Mouse (Mus musculus) mesoderm, embryonic 11.5 days (tissue): ENCODE data around the gene Slc10a7.

Source experiments
- DNase-seq: peaks from one replicate; pipeline ENCODE4 v3.0.0-alpha.2; 2012; ENCODE audit warnings: low read depth, low spot score

The Slc10a7 gene

DNA sequence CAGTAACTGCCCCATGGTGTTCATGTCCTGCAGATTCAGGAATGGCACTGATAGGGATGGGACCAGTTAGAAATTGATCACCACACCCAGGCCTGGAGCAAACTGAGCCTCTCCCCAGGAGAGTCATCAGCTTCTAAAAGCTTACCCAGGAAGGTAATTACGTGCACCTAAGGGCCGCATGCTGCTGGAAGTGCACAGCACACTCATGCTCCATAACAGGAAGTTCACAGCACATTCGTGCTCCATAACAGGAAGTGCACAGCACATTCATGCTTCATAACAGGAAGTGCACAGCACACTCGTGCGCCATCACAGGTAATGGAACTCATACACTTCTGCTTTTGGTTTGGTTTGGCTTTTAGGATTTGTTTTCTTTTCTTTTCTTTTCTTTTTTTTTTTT, 114.8 kb downstream of the Slc10a7 start:
- DNase-seq = no peak

- DNase-seq = peak; percentile 71
Measured at GRCm38 (mm10) chr8:78624738-78625442, 115.7 kb downstream of the Slc10a7 start.

GRCm38 (mm10) chr8:78626632-78627031, 117.5 kb downstream of the Slc10a7 start:
- no peak for DNase-seq

GRCm38 (mm10) chr8:78627793-78628192, 118.6 kb downstream of the Slc10a7 start:
- no peak for DNase-seq

DNA sequence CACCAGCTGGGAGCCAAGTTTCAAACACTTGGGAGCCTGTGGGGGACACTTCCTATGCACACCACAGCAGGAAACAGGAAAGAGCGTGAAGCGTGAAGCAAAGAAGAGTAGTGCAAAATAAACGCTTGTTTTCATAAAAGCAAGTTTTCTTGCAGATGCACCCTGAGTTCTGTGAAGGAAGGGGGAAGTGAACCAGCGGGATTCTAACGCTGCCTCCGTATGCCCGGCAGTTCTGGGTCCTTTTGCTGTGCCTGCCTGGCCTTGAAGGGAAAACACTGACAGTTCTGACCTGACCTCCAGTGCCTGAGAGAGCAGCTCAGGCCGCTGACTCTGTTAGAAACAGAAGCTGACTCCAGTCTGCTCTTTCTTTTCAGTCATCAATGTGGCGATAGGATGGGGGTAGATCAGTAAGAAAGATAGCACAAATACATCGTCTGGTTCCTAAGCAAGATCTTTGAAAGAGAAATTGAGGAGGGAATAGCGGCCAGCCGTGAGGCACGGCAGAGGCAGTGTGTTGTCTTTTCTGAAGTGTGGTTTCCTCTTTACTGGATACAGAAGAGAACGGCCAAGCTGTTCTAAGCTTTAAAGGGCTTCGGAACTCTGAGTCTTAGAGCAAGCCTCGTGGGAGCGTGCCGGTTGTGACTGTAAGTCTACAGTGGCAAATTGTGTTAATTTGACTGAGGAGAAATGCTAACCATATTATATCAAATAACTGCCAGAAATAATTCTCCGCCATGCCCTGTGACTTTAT, 121.4 kb downstream of the Slc10a7 start:
- no peak for DNase-seq

DNA sequence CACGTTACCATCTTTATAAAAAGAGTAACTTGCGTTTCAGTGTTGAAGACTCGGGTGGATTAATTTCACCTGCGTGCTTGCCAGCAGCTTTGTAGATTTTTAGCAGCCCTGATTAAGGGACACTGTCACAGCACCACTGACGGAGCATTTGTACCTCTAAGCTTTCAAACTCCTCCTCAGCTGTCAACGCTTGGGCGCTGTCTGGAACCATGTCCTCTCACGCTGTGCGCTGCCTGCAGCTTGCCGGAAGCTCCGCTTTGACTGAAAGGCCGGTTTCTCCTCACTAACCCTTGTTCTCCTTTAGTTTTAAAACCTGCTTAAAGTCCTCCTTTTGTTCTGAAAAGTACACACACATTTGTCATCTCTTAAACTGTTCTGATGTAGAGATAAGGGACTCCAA, 123.9 kb downstream of the Slc10a7 start:
- no peak for DNase-seq

- DNase-seq = no peak
Measured at GRCm38 (mm10) chr8:78634018-78634417, 124.9 kb downstream of the Slc10a7 start.

GRCm38 (mm10) chr8:78634523-78635240, 125.5 kb downstream of the Slc10a7 start:
- no peak for DNase-seq

GRCm38 (mm10) chr8:78635241-78635771, 126.2 kb downstream of the Slc10a7 start:
- DNase-seq = no peak

DNA sequence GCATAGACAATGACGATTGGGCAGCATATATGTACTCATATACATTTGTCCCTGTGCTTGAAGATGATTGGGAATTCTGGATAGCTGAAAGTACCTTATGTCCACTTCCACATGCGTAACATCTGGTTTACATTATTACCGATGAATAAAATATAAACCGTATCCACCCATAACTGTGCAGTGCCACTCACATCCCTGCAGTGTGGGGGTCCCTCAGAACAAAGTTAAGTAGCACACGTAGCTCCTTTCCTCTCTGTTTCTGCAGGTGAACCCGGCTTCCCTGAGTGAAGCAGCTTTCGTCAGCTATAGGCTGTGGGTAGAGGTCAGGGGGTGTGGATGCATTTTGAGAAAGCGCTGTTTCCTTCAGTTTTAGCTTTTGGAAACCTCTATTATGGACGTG, 132.8 kb downstream of the Slc10a7 start:
- no peak for DNase-seq

GRCm38 (mm10) chr8:78642376-78642775, 133.2 kb downstream of the Slc10a7 start:
- no peak for DNase-seq

DNA sequence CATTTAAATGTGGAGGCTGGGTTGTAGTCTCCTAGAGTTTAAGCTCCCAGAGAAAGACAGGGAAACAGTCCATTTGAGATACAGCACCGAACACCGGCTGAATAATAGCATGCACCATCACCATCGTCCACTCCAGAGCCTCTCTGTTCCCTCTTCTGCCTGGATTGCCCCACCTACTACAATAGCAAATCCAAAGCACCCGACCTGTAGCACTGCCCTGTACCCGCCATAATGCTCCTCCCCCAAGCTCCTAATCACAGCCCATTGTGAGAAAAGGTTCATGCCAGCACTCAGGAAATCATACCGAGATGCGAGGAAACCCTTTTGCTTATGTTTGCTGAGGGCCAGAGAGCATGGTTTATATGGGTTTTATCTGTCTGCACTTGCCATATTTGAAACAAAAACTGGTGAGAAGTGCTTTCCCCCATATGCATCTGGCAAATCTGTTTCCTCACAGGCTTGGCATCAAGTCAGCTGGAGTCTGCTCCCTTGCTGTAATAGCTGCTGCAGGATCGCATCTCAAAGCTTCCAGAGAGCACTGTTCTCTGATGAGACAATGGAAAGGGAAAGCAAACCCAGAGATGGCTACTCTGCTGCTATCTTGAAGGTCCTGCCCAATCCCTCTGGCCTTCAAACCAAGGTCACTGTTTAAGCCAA, 138.0 kb downstream of the Slc10a7 start:
- no peak for DNase-seq

DNA sequence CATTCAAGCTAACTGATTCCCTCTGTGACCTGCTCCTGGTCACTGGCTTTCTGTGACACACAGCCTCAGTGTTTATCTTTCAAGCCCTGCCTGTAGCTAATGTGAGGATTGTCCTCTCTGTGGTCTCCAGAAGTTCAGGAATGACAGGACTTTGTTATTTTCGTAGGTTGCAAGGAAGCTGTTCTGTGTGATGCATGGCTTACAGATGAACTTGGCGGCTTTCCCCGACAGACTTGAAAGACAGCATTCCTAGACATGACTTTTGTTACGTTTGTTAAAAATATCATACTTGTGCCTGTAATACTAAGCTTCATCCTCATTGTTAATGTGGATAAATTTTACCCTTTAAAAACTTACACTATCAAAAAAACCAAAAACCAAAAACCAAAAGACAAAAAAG, 138.7 kb downstream of the Slc10a7 start:
- DNase-seq = no peak

DNA sequence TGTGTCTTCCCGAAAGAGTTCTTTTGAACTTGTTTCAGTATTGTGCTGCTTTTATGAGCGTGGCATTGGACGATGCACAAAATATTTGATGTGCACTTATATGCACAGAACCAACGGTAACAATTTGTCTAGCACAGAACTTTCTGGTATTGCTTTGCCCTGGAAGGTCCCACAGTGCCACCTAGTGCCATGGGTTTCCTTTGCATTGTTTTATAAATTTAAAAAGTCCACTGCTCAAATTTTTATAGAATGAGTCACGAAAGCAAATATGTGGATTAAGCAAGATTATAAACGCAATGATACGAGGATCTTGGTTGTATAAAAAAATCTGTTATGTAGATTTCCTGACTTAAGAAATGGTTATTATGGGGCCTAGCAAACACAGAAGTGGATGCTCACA, 139.8 kb downstream of the Slc10a7 start:
- DNase-seq = no peak

DNA sequence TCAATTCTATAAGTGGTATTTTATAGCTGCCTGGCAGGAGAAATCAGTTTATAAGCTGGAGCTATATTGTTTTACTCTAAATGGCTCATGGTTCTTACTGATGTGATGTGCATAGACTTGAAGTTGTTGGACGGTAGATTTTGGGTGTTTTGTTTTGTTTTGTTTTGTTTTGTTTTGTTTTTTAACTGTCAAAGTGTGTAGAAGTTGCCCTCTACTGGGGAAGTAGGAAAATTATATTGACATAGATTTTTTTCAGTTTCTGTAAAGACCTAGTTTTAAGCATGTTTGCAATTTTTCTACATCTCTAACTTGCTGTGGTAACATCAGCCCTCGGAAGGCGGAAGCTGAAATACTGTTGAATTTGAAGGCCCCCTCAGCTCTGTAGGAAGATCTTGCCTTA, 142.5 kb downstream of the Slc10a7 start:
- no peak for DNase-seq

DNA sequence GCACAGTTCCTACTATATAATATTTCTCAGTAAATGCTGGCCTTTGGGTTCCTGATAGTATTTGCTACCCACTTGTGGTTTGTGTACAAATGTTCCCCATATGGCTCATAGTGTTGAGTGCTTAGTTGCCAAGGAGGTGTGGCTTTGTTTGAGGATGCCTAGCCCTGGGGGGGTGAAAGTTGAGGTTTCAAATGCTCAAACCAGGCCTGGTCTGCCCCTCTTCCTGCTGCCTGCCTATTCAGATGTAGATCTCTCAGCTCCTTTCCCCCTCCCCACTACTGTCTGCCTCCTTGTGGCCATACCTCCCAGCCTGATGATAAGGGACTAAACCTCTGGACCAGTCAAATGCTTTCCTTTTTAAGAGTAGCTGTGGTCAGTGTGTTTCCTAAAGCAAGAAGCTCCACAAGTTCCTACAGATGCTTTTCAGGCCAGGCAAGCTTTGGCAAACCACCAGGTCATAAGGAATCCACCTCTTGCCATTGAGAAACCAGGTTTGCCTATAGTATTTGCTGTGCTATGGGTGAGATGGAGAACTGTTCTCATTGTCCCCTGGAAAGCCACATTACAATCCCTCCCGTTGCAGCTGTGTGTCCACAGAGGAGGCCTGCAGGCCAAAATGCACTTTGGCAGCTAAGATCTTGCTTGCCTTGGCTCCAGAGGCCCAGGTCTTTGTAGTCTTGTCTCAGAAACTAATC, 146.4 kb downstream of the Slc10a7 start:
- DNase-seq = no peak

DNA sequence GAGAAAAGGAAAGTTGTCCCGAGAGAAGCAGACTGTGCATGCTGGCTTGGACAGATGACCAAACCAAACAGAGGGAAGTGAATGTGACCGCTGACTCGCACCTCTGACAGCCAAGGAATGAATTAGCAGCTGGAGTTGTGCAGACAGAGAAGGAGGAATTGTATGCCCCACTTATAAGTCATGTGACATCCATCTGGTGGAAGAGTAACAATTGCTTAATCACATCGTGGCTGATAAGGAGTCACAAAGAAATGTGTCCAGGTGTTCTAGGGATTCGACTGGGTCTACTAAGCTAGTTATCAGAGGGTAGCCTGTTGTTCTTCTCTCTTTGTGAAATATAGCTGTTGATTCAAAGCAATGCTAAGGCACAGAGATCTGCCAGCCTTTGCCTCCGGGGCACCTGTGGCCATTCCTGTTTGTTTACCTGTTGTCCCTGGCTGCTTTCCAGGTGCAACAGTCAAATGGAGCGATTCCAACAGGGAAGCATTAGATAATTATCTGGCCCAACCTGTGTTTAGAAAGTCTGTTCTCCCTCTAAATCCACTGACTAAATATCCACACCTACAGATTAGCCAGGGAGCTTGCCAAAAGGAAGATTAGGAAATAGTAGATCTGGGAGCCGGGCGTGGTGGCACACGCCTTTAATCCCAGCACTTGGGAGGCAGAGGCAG, 147.7 kb downstream of the Slc10a7 start:
- DNase-seq = no peak

GRCm38 (mm10) chr8:78658172-78658571, 149.0 kb downstream of the Slc10a7 start:
- DNase-seq = no peak

DNA sequence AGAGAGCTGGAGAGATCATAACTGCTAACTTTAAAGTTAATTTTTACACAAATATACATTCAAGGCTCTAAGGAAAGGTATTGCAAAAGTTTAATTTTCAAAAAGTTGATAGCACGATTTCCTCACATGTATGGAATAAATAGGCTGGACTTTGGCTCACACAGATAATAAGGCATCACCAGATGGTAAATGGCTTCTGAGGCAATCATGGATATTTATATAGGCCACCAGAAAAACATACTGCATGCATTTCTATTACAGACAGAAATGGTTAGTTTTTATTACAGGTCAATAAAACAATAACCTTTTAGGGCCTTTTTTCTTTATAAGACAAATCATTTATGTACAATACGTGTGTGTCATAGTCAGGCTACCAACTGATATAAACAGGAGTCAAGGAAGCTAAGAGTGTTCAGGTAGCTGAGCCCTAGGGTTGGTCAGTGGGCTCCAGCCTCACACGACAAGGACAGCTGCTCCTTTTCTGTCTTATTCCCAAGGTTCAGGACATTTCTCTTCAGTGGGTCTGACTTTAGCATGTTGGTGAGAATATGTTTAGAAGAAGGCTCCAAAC, 150.6 kb downstream of the Slc10a7 start:
- DNase-seq = no peak

DNA sequence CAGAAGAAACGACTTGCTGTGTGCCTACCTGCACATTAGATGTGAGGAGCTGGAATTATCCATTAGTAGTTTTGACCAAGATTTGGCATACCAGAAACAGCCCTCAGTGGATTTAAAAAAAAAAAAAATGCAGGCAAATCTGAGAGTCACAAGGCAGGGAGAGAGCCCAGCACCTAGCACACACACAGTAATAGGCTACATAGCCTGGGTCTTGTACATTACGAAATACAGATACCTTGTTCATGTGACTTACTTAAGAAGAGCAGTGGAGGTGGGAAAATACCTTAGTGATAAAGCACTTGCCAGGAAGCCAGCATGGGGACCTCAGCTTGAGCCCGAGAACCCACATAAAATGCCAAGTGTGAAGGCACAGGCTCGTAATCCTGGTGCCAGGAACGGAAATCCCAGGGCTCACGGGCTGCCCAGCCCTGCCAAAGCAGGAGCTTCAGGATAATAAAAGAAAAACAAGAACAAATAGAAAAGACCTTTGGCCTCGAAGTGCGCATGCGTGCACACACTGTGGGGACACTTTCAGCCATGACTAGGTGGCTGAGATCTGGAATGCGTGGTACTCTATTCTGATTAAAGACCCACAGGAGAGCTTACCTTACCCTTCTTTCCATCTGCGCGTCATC, 155.3 kb downstream of the Slc10a7 start:
- no peak for DNase-seq
